Mouse (Mus musculus) embryo, embryonic 11.5 days (tissue): ENCODE measurements around the gene Vstm2l.

Experiments
- DNase-seq: peaks from one replicate; pipeline ENCODE4 v3.0.0-alpha.2; 2012; ENCODE audit warnings: low read depth, low spot score

The Vstm2l gene

GRCm38 (mm10) chr2:157914105-157914764, at the start of gene Vstm2l:
Gene Vstm2l (plus strand): TSS chr2:157914653.
- no peak for DNase-seq

GRCm38 (mm10) chr2:157867126-157867525, 47.3 kb upstream of the Vstm2l start:
- DNase-seq: no peak

DNA sequence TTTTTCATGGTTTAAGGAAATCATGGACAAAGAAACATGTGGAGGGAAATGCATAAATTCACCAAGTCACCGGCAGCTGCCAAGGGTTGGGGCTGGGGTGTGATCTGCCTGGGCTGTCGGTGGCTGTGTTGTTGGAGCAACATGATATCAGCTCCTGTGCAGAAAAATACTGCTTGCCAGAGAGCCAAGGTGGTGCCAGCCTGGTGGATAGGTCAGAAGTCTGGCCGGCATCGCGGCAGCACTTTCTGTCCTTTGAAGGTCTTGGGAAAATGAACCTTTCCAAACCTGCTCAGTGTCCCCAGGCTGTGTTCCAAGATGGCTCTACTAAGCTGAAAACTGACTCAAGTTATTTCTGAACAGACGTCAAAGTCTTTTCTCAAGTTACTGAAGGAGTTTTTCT, 44.2 kb upstream of the Vstm2l start:
- no peak for DNase-seq

DNA sequence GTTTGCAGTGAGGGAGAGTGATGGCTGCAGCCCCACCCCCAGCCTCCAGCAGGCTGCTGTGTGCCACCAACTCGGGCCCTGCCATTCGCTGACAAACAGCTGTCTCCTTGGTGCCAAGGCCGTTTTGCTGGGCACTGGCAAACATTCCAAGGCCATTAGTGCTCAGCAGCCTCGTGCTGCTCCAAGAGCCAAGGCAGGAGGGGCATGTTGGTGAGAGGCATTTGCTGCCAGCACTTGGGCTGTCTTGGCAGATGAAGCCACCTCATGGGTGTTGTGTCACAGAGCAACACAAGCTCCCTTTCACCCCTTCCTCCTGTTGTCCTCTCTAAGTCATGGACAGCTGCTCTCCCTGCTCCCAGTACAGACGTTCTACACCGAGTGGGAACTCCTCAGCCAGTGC, 41.2 kb upstream of the Vstm2l start:
- no peak for DNase-seq

DNA sequence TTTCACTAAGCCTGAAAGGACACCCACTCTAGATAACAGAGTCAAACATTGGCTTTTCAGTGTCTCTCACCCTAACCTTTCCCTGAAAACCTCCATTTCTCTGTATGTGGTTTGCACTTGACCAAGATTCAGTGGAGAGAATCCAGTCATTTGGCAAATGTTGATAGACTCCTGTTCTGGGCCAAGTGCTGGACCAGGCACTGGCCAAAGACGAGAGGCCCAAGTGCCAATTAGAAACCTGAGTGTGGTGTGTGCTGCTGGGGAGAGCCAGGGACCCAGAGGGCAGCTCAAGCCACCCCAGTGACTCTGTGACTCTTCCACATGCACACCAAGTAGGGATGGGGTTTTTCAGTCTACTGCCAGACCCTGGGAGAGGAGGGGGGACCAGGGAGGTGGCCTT, 40.8 kb upstream of the Vstm2l start:
- DNase-seq: no peak

DNA sequence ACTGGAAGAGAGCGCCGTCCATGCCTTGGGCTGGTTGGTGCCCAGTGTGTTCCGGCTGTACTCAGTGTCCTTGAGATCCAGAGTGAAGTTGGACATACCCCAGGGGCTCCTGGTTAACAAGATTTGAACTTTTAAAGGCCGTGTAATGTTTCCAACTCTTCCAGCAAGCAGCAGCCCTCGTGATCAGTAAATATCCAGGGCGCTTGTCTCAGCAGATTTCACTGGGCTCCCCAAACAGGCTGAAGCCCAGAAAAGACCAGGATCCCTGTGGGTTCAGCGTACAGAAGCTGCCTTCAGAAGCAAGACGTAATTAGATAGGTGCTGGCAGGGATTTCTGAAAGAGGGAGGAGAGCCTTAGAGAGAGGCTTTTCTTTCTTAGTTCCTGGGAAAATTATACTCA, 39.3 kb upstream of the Vstm2l start:
- DNase-seq: no peak

DNA sequence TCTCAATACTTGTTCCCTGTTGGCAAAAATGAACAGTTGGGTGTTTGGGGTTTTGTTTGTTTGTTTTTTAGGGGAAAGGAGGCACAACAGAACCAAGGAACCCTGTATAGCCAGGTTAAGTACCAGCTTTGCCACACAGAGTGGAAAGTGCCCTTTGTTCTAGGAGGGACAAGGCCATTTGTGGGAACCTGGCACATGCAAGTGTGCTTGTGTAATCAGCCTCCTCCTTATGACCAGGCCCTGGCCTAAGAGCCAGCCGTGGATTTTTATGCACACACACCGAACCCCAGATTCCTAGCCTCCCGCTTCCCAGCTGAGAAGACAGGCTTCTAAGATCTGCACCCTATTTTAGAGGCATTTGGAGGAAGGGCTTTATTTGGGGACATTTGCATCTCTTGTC, 37.1 kb upstream of the Vstm2l start:
- no peak for DNase-seq

DNA sequence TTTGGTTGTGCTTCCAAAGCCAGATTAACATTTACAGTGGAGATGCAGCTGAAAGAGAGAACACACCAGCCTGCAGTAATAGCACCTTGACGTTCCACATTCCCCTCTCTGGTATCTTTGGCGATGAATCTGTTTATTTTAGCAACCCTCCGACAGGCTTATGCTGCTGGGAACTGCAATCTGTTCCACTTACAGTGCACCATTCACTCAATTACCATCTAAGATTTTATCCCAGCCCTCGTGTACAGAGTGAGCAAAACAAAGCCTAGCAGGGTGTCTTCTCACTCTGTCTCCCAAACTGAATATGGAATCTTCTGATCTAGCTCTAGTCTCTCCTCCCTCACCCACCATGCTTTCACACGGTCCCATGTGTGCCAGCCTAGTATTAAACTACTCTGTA, 36.5 kb upstream of the Vstm2l start:
- DNase-seq: no peak

DNA sequence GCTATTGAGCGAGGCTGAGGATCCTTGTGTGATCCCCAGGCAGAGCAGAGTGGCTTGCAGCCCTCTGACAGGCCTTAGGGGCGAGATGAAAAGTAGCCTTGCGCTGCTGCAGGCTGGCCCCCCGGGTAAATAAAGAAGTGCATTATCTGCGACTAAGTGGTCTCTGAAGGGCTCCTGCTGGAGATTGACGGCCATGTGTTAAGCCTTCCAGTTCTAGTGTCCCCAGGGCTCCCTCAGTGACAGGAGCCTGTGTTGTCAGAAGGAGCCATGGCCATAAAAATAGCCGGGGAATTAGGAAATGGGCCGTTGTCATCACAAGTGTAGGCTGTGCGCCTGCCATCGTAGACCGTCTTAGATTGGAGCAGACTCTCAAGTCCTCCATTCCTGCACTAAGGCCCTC, 32.5 kb upstream of the Vstm2l start:
- DNase-seq: peak; percentile 16

- peak; percentile 30 for DNase-seq
Measured at GRCm38 (mm10) chr2:157887275-157888025, 27.0 kb upstream of the Vstm2l start.

- DNase-seq: no peak
Measured at GRCm38 (mm10) chr2:157891166-157891565, 23.3 kb upstream of the Vstm2l start.

DNA sequence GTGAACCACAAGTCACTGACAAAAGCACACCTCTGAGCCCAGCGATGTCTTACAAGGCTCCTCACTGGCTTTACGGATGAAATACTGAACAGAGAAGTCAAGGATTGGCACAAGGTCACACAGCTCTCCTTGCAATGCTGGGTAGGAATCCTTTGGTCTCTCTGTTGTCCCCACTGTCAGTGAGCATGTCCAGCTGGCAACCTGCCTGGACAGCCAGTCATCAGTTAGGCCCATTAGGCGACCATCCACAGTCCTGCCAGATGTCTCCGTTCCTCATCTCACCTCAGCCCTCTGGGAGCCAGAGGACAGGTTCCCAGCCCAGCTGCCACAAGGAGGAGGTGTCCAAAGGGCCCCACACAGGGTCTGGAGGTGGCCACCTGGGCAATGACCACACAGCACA, 17.3 kb upstream of the Vstm2l start:
- no peak for DNase-seq

DNA sequence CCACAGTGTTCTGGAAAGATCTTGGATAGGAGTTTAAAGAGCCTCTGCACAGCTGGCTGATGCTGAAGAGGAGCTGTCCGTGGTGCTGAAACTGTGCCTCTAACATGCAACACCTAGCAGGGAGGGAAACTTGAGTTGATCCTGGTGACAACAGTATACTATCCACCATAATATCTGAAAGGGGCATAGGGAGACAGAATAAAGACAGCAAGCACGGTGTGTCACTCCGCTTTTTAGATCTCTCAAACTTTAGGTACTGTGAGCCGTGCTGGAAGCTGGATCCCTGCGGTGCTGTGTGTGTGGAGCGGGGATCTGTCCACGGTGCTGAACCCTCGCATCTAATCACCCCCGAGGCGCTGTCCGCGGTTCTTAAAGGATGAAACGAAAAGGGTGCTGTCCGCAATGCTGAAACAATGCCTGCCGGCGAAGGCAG, 1.2 kb upstream of the Vstm2l start:
- DNase-seq: peak; percentile 84

DNA sequence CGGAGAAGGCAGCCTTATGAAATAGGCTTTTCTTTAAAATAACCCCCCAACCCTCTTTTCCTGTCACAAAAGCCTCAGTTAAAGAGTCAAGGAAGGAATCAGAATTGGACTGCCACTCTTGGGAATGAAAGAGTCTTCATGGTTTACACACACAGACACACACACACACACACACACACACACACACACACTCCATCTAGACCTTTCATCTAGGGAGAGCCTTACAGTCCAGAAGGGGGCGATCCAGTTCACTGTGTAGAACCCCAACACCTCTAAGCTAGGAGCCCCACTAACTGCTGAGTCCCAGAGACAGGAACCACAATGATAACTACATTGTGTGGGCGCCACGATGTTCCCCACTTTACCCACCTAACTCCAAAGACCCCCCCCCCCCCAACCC, 748 bp upstream of the Vstm2l start:
- no peak for DNase-seq

- DNase-seq: no peak
Measured at GRCm38 (mm10) chr2:157914889-157915517, 550 bp downstream of the Vstm2l start.

- DNase-seq: no peak
Measured at GRCm38 (mm10) chr2:157918529-157918928, 4.1 kb downstream of the Vstm2l start.

GRCm38 (mm10) chr2:157921551-157921950, 7.1 kb downstream of the Vstm2l start:
- no peak for DNase-seq

DNA sequence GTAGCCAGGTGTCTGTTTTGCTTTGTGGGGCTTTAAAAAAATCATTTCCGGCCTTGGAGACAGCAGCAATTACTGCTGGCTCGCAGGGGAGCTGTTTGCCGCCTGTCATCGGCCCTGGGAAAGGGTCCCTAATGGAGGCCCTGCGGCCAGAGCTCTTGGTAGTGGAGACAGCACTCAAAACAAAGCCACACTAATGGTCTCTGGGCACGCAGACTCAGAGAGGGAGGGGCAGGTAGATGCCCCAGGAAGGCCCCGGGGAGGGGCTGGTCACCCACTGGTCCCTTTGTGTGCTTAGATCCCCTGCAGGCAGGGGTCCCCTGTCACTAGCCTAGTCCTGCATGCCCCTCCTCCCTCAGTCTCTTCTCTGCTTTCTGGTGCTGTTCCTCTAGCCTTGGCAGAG, 9.0 kb downstream of the Vstm2l start:
- no peak for DNase-seq

DNA sequence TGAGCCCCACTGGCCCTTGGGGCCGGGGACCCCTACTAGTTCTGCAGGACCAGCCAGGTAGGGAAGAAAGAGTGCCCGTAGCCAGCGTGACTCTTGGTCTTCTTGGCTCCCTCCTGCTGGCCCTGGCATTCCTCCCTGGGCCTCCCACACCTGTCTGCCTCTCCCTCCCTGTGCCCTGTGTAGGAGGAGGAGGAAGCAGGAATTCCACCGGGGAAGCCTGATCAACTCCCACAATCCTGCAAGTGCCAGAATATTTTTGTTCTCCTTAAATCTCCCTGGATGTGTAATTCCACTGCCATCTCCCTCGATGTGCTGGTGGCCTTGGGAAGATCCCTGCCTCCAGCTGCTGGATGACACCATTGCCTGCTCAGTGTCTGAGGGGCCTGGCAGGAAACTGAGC, 10.1 kb downstream of the Vstm2l start:
- DNase-seq: no peak

DNA sequence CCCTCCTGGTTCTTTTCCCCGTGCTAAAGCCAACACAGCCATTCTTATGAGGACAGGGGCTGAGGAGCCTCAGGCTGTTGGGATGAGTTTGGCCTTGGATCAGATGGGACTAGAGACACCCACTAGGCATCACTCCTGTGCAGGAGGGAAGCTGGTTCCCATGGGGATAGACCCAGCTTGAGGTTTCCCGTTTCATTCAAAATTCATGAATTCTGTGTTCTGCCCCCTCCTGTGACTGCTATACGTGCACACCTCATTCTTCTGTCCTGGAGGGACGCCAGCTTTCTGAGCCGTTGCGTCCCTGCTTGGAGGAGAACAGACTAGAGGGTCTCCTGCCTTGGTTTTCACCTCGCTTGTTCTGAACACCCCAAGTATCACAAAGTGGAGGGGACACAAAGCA, 12.0 kb downstream of the Vstm2l start:
- DNase-seq: no peak

GRCm38 (mm10) chr2:157926927-157927326, 12.5 kb downstream of the Vstm2l start:
- DNase-seq: no peak

GRCm38 (mm10) chr2:157927397-157927796, 12.9 kb downstream of the Vstm2l start:
- no peak for DNase-seq

DNA sequence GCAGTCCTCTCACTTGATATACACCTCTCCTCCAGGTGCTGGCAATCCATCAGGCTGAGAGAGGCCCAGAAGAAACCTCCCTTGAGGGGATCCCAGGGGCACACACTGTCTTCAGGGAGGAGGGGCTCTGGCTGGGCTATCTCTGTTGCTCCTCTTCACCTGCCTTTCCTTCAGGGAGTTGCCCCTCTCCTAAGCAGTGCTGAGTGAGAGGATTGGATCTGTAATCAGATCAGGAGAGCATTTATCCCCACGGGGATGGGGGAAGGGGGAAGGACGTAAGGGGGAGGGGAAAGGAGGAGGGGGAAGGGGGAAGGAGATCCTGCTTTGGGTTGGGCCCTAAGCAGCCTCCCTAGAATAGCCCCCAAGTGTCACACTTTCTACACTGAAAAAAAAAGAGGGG, 13.4 kb downstream of the Vstm2l start:
- no peak for DNase-seq
